Mouse (Mus musculus) spleen, embryonic (tissue): Measurements from ENCODE around the gene Olfr1219.

Experiments
- CTCF ChIA-PET: fragments of 350-600 bp; sonication (Branson Sonifier 250); formaldehyde crosslinking; loops from one replicate; lab custom pipeline; 2022; lab: Charles Lee

The Olfr1219 gene

GRCm38 (mm10) chr2:89083413-89083812 lies at the start of gene Olfr1219:
Gene Olfr1219 (minus strand): TSS chr2:89083513.
- CTCF ChIA-PET, result no interaction called here

GRCm38 (mm10) chr2:89132954-89133353 lies 49.6 kb upstream of the Olfr1219 start, which contains the start of gene Olfr1222:
Gene Olfr1222 (minus strand): TSS chr2:89133054.
- CTCF ChIA-PET, result no interaction called here

- CTCF ChIA-PET, result no interaction called here
These were observed 33.9 kb upstream of the Olfr1219 start, which contains the start of gene Olfr1221 for GRCm38 (mm10) chr2:89117183-89117582. Gene Olfr1221 (minus strand): TSS chr2:89117283.

- CTCF ChIA-PET, result no interaction called here
These were observed 23.4 kb upstream of the Olfr1219 start, which contains the start of gene Olfr1220 for GRCm38 (mm10) chr2:89106735-89107134. Gene Olfr1220 (minus strand): TSS chr2:89106835.

- CTCF ChIA-PET, result no interaction called here
These were observed 22.3 kb upstream of the Olfr1219 start for GRCm38 (mm10) chr2:89105651-89106050.

- CTCF ChIA-PET, result no interaction called here
These were observed 10.5 kb upstream of the Olfr1219 start for GRCm38 (mm10) chr2:89093848-89094247.

- CTCF ChIA-PET, result no interaction called here
These were observed 1.8 kb downstream of the Olfr1219 start for GRCm38 (mm10) chr2:89081487-89081886.

- CTCF ChIA-PET, result no interaction called here
These were observed 22.2 kb downstream of the Olfr1219 start, which contains the start of gene Olfr1218 for GRCm38 (mm10) chr2:89061087-89061486. Gene Olfr1218 (minus strand): TSS chr2:89061187.

GRCm38 (mm10) chr2:89031965-89032364 lies 51.3 kb downstream of the Olfr1219 start, which contains the start of gene Olfr1217:
Gene Olfr1217 (minus strand): TSS chr2:89032065.
- CTCF ChIA-PET, result no interaction called here
